Mouse (Mus musculus) monocyte, adult 5-6 weeks (primary cell): ENCODE measurements around the gene Dnpep. TPM values are rescaled to one million over a fixed set of nuclear protein-coding genes. Genes with fewer than 3 reads are reported as not detected.

Source experiments
- ATAC-seq: fragments of 153-309, 156-312 bp; replicated peaks from 2 replicates; pipeline ENCODE4 v1.8.0; 2017; ENCODE audit warnings: mild to moderate bottlenecking; ENCODE audit not compliant: low TSS enrichment, insufficient number of reproducible peaks, severe bottlenecking, poor library complexity, low FRiP score
- total RNA-seq: library from RNA; stranded (forward); fragments of 200-1000, 200-491, 200-594 nt; gene quantifications from 3 replicates; pipeline ENCODE4 v1.2.3, GENCODE M21; 2017

The Dnpep gene
- total RNA-seq, 1 experiment from 2014 or later, result 37.3 TPM

DNA sequence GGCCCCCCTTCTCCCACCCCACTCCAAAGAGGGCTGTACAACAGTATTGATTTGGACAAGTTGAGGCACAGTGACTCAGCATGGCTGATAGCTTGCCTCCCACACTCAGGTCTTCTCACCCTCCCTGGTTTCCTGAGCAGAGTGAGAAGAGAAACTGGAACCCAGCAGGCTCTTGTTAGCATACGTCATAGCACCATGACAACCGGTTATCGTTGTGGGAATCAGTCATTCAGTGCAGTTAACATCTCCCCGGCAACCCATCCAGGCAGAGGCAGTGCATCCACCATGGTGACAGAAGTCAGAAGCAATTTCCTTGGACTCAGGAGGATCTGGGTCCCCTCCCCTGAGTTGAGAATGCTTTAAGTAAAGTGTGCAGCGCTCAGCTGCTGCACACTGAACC is 34.8 kb downstream of the Dnpep start:
- ATAC-seq, result no peak

DNA sequence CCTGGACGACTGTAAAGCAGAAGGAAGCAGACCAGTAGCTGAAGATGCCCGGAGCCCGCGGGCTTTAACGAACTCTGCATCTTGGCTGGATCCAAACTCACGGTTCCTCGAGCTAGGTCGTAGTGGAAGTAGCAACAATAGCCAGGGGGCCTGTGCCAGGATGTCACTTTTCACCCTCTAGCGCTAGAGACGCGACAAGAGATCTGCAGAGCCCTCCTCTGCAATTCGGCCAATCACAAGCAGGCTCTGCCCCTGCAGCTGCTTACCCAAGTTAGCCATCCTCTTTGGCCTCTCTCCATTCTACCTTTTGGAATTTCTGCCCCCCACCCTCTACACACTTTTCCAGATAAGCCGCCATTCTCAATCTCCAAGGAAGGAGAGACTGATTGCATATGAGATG is 39.6 kb downstream of the Dnpep start, which contains the start of gene Resp18:
TSS of gene Resp18 (minus strand) at position 188 of the 400 bp plus-strand sequence.
- no peak for ATAC-seq

DNA sequence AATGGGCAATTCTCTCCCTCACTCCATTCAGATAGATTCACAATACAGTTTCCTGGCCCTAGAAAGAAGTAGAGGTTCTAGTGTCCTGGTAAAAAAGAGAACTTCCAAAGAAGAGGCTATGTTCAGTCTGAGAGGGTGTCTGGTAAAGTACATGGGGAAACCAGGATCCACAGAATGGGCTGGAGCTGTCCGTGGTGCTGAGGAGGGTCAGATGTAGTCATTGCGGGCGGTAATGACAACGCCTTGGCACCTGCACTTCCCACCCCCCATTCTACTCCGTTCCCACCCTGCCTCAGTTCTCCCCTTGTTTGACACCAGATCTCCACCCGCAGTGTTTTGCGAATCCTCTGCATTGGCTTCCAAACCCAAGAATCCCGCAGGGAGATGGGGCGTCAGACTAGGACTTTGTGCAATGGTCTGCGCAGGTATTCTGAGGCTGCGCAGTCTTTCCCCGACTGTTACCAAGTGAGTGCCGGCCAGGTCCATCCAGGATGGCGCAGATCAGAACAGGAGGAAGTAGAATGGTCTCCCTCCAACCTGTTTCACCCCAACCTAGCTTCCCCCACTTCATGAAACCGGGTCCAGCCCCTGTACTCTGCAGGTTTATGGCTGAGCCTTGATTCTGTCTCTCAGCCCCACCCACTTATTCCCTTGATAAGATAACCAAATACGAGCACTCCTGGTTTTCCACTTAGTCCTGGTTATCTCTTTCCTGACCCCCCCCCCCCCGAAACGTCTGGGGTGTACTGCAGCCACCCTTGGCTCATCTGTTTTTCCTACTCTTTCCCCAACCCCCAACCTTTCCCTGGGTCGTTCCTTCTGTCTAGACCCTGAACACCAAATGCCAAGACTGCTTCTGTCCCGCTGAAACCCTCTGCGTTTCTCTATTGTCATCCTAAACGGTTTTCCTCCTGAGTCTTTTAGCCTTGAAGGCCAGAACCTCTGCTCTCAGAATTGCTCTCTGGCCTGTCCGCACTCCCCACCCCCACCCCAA is 40.3 kb downstream of the Dnpep start:
- ATAC-seq, result no peak

DNA sequence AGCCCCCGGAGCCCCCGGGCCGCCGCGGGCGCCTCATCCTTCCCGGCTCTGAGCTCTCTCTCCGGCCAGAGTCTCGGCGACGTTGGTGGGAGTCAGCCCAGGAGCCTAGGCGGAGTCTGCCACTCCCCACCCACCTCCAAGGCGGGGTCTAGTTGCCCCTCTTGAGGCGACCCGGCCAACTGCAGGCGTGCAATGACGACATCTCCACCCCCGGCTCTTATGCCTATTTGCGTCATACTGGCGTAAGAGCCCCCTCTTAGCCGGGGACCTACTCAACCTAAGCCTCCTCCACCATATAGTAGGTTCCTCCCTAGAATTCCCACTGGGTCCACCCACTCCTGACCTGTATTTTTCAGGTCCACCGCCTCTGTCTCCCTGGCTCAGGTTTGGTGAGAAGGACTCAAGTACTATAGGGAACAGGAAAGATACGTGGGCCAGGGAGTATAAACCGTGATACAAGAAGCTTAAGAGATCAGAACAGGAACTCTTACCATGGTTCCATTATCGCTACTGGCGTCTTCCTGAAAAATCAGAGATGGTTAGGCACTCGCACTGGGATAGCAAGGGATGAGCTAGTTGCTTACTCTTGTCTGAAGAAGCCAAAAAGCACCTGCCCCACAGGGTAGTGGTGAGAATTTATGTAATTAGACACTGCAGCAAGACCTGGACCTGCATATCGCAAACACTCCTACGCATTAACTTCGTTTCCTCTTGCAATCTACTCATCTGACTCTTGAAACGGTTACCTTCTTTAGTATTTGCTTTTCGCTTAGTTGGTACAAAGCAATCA is 53.5 kb downstream of the Dnpep start, which contains the start of gene Ptprn:
TSS of gene Ptprn (minus strand) at position 412 of the 790 bp plus-strand sequence.
- no peak for ATAC-seq

DNA sequence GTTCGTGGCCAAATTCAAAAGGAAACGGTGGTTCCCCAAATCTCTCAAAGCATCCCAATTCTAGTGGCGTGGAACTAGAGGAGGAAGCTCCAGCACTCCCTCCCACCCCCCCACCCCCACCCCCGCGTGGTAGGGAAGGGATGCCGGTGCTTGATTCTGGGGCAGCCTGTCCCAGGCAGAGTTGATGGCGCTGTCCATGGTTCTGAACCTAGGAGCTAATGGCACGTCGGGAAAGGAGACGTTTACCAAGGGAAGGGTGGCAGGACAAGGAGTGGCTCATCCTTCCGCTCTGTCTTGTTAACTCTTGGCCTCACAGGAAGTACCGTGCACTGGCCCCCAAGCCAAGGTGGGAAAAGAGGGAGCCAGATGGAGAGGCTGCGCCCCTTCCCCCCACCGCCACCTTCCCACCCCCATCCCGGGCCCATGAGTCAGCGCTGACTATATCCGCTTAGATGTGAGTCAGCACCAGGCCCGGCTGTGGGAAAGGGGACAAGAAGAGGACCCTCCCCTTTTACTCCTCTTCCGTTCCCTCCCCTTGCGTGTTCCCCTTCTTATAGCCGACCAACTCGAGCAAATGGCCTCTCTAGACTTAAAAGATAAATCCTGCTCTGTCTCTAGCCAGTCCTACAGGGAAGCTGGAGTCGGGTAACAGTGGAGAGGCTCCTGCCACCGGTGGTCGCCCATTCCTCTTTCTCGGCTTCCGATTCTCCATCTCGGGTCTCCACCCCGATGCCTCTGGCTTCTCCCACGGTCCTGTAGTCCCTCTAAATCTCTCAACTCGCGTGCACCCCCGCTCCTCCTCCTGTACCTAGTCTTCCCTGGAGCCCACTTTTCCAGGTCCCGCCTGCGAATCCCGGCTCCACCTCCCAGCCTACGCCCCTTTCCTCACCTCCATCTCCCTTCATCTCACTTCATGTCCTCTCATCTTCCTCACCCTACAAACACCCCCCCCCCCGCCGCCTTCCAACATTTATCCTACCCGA is 54.5 kb downstream of the Dnpep start:
- no peak; the same call in 1 of the 2 replicates for ATAC-seq

DNA sequence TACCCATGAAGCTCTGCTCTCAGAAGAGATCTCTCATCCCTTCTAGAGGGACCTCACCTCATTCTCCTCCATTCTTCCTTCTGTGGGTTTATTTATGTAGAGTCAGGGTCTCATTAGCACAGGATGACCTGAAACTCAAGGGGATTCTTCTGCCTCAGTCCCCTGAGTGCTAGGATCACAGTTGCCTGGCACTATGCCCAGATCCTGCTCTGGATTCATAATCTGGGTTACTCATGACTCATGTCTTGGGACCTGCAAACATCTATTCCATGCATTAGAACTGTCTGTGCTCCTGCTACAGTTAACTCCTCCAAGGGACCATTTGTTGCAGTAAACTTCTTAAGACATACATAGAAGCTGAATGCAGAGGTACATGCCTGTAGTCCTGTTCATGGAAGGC is 56.5 kb downstream of the Dnpep start:
- ATAC-seq, result no peak

Other genes with a start within 250 kb of the Dnpep start
- 4.9 to 13.4 TPM (median 7.4 TPM) in 3 replicates for gene Nhej1, start 192.8 kb downstream of the Dnpep start, total RNA-seq
- gene Slc23a3, start 184.1 kb downstream of the Dnpep start, total RNA-seq, result not detected in 3 replicates
- 82.6 to 107 TPM (median 99.6 TPM) in 3 replicates for gene Cnppd1, start 175.3 kb downstream of the Dnpep start, total RNA-seq
- 24.7 to 70.3 TPM (median 47.7 TPM) in 3 replicates for gene Retreg2, start 175.2 kb downstream of the Dnpep start, total RNA-seq
- 40.9 to 48.3 TPM (median 44.9 TPM) in 3 replicates for gene Zfand2b, start 149.3 kb downstream of the Dnpep start, total RNA-seq
- gene Abcb6, start 137.6 kb downstream of the Dnpep start, total RNA-seq, result 0.96 to 3.0 TPM (median 1.8 TPM) in 3 replicates
- gene Ankzf1, start 125.8 kb downstream of the Dnpep start, total RNA-seq, result 23.7 to 43.4 TPM (median 31.6 TPM) in 3 replicates
- gene Atg9a, start 125.8 kb downstream of the Dnpep start, total RNA-seq, result 14.6 to 21.0 TPM (median 20.4 TPM) in 3 replicates
- gene Glb1l, start 107.2 kb downstream of the Dnpep start, total RNA-seq, result 9.2 to 12.8 TPM (median 9.2 TPM) in 3 replicates
- gene Stk16, start 107.2 kb downstream of the Dnpep start, total RNA-seq, result 35.5 to 62.5 TPM (median 42.0 TPM) in 3 replicates
- gene Tuba4a, start 98.1 kb downstream of the Dnpep start, total RNA-seq, result 55.7 to 63.9 TPM (median 58.5 TPM) in 3 replicates
- not detected in 3 replicates for gene A630095N17Rik, start 85.9 kb downstream of the Dnpep start, total RNA-seq
- gene Dnajb2, start 81.6 kb downstream of the Dnpep start, total RNA-seq, result 22.6 to 64.3 TPM (median 30.7 TPM) in 3 replicates
- gene Ptprn, start 53.5 kb downstream of the Dnpep start, total RNA-seq, result not detected in 3 replicates
- gene Resp18, start 39.6 kb downstream of the Dnpep start, total RNA-seq, result not detected in 3 replicates
- gene Des, start 42.3 kb upstream of the Dnpep start, total RNA-seq, result not detected in 3 replicates
- 0.49 TPM in 1 of 3 replicates, not detected in the others for gene Speg, start 57.3 kb upstream of the Dnpep start, total RNA-seq
- 39.2 to 56.0 TPM (median 55.4 TPM) in 3 replicates for gene Gmppa, start 117.9 kb upstream of the Dnpep start, total RNA-seq
- gene Asic4, start 132.4 kb upstream of the Dnpep start, total RNA-seq, result not detected in 3 replicates
- 3.6 to 11.4 TPM (median 4.3 TPM) in 3 replicates for gene Chpf, start 161.3 kb upstream of the Dnpep start, total RNA-seq
- gene Tmem198, start 161.5 kb upstream of the Dnpep start, total RNA-seq, result 0.21 to 3.7 TPM (median 0.86 TPM) in 3 replicates
- not detected in 3 replicates for gene Obsl1, start 188.5 kb upstream of the Dnpep start, total RNA-seq
- not detected in 3 replicates for gene Inha, start 189.1 kb upstream of the Dnpep start, total RNA-seq
- gene Stk11ip, start 203.5 kb upstream of the Dnpep start, total RNA-seq, result 19.2 to 30.0 TPM (median 26.6 TPM) in 3 replicates
- gene Slc4a3, start 228.3 kb upstream of the Dnpep start, total RNA-seq, result 0.21 TPM in 1 of 3 replicates, not detected in the others